Mouse (Mus musculus) ES-E14 (cell line): ENCODE measurements around the gene Nf2.

Experiments used
- CHD2 ChIP-seq: IDR thresholded peaks from 2 replicates; pipeline ENCODE4 v1.6.1; 2014; ENCODE audit warnings: mild to moderate bottlenecking, low read depth, low read length, inconsistent platforms
- HCFC1 ChIP-seq: IDR thresholded peaks from 2 replicates; pipeline ENCODE4 v1.6.1; 2012; ENCODE audit warnings: low read length, inconsistent platforms, borderline replicate concordance; ENCODE audit not compliant: insufficient read depth
- MAFK ChIP-seq: IDR thresholded peaks from 2 replicates; pipeline ENCODE4 v1.6.1; 2014; ENCODE audit warnings: mild to moderate bottlenecking, low read depth, low read length, inconsistent platforms; ENCODE audit not compliant: insufficient read depth
- ZNF384 ChIP-seq: IDR thresholded peaks from 2 replicates; pipeline ENCODE4 v1.6.1; 2012; ENCODE audit warnings: low read depth, low read length, inconsistent platforms

GRCm38 (mm10) chr11:4784629-4785142, 64.7 kb downstream of the Nf2 start:
- TF ChIP-seq CHD2 (no peak), HCFC1 (no peak), MAFK (no peak), ZNF384 (no peak)
